Mouse (Mus musculus): ENCODE results near the gene Slc23a4.

DNA sequence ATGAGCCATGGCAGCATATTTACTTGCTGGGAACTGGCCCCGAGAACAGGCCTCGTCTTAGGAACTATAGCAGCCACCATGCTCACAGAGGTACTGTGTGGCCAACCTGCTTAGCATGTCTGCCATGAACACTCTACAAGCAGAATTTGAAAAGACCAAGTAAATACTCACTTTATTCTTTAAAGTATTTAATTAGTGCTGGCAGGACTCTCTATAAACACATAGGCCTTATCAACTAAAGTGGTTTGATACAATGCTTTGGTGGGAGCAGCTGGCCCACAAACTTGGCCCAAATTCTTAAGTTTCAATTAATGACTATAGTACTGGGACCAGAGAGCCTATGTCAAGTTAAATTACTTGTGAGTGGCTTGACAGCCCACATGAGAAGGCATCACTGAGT lies 39.8 kb upstream of the Slc23a4 start:
- TF ChIP-seq POLR2A (IDR thresholded peaks at IDR 0.05; ENCODE audit: insufficient read depth, low read depth, low read length) (no peak), CTCF (IDR thresholded peaks at IDR 0.05; ENCODE audit: insufficient read depth, low read depth, low read length) (no peak)

Measured in olfactory bulb, adult 2 months (tissue).